Mouse (Mus musculus) ES-Bruce4 (cell line): Measurements from ENCODE around the gene Oaz3.

Source experiments
- CTCF ChIP-seq: IDR thresholded peaks from one replicate; pipeline ENCODE4 v1.8.1; 2011; ENCODE audit warnings: low read depth, low read length
- POLR2A ChIP-seq: IDR thresholded peaks from one replicate; pipeline ENCODE4 v1.8.1; 2011; ENCODE audit warnings: low read length; ENCODE audit not compliant: insufficient read depth

DNA sequence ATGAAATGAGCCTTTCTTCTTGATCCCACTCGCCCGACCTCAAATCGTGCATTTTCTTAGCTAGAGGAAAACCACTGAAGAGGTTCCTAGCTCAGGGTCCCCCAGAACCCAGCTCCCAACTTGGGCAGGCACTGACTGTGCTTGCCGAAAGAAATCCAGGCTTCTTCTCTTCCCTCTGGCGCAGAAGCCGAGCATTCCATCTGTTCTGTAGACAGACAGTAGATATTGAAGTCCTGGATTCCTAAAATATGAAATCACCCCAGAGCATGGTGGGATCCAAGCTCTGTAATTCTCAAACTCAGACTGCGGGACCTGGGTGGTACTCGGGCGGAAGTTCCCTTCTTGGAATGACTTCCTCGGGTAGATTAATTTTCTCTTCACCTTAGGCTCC lies 29.4 kb upstream of the Oaz3 start:
- no peak for TF ChIP-seq POLR2A
- TF ChIP-seq CTCF: no peak
